Mouse (Mus musculus): ENCODE results near the gene Zfp971. TPM values are rescaled to one million over a fixed set of nuclear protein-coding genes. Genes with fewer than 3 reads are reported as not detected.

The Zfp971 gene
- polyA plus RNA-seq, 1 experiment from 2014 or later = 12.9 TPM

Other genes starting within 250 kb of the Zfp971 start
- gene Gm14325, start 182.9 kb upstream of the Zfp971 start, polyA plus RNA-seq (2014; fragmentation: Nextera tagmentation; extraction: Ambion mirVana) = 42.3 and 44.8 TPM in 2 replicates
- 4.6 and 6.2 TPM in 2 replicates for gene Gm14327, start 126.2 kb upstream of the Zfp971 start, polyA plus RNA-seq (2014; fragmentation: Nextera tagmentation; extraction: Ambion mirVana)
- gene Zfp972, start 97.7 kb upstream of the Zfp971 start, polyA plus RNA-seq (2014; fragmentation: Nextera tagmentation; extraction: Ambion mirVana) = not detected in 2 replicates
- 19.1 and 24.0 TPM in 2 replicates for gene Gm14326, start 66.0 kb upstream of the Zfp971 start, polyA plus RNA-seq (2014; fragmentation: Nextera tagmentation; extraction: Ambion mirVana)
- gene Zfp931, start 55.2 kb downstream of the Zfp971 start, polyA plus RNA-seq (2014; fragmentation: Nextera tagmentation; extraction: Ambion mirVana) = 17.1 and 19.0 TPM in 2 replicates
- gene Phactr3, start 95.7 kb downstream of the Zfp971 start, polyA plus RNA-seq (2014; fragmentation: Nextera tagmentation; extraction: Ambion mirVana) = 1.8 and 2.1 TPM in 2 replicates